Mouse (Mus musculus): ENCODE results near the gene N4bp2l2. TPM values are rescaled to one million over a fixed set of nuclear protein-coding genes. Genes with fewer than 3 reads are reported as not detected.
A peak's percentile ranks its signal among the peaks of the same experiment; 100 is the strongest.

The N4bp2l2 gene
- total RNA-seq, 2 experiments from 2014 or later = 82.7 to 86.1 TPM

DNA sequence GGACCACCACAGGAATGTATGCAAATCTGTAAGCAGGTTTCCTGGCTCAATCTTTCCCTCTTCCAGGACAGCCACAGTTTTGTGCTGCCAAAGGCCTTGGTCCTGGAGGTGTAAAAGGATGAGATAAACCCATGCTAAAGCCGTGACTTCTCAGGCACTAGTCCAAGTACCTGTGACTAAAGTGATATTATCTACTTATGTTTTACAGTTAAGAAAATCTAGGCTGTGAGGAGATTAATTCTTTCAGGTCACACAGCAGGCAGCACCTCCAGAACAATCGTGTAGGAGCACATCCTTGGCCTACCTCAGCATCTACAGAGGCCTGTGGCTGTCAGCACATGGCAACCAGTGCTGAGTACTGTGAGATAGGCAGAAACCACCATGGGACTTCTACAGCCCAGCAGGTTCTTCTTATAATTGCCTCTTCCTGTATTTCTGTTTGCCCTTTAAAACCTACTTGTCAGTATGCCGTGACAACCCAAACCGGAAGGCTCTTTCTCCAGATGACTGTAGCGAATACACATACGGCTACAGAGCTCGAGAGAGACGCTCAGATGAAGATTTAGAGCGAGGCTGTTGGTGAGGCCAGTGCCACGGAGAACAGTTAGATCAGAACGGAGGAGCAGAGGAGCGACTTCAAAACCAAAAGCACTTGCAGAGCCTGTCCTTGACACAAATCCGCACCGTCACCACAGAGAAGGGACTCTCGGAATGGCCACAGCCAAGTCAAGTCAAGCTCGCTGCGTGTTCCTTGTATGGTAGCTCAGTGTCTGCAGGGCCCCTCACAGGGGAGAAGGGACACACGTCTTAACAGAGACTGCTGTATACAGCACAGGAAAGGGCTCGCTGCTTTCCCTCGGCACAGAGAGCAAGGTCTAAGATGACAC, 65.2 kb downstream of the N4bp2l2 start:
- intact Hi-C loops (cut with DNase I) = no loop called here
- DNase-seq (ENCODE audit: low spot score in 2 of 2) = no peak

GRCm38 (mm10) chr5:150599301-150600294, 66.4 kb downstream of the N4bp2l2 start:
- intact Hi-C loops (cut with DNase I) = no loop called here
- DNase-seq (ENCODE audit: low spot score in 2 of 2) = no peak

- no peak for DNase-seq (ENCODE audit: low spot score in 2 of 2)
- intact Hi-C loops (cut with DNase I) = no loop called here
These were observed 67.5 kb downstream of the N4bp2l2 start for GRCm38 (mm10) chr5:150598202-150599119.

GRCm38 (mm10) chr5:150597088-150597487, 68.9 kb downstream of the N4bp2l2 start, which contains the start of gene N4bp2l1:
Gene N4bp2l1, minus strand, starts transcription at chr5:150597188.
- intact Hi-C loops (cut with DNase I) = no loop called here
- no peak for DNase-seq (ENCODE audit: low spot score in 2 of 2)

DNA sequence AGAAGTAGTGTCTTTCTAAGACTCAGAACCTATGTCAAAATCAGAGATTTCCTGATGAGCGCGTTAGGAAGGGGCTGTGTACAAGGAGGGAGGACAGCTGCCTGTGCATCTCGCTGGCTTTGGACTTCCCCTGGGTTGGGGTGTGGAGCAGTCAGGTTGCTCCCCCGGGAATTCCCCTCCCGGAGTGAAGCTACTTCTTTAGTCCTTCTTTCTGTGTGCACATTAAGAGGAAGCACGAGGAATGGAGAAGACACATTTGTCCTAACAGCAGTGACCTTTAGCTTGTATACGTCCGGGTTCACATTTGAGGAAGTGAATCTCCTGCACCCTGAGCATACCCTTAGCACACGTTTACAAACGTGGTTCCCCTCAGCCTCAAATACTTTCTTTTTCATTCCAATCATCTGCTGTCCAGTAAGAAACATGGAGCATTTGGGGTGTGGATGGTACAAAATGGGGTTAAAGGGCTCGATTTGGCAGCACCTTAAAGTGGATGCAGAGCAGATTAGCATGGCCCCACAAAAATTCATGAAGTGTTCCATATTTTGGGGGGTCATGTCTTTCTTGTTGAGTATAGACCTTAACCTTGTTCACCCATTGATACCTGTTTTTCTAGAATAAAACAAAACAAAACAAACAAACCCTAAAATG, 70.5 kb downstream of the N4bp2l2 start:
- no peak for DNase-seq (ENCODE audit: low spot score in 2 of 2)
- intact Hi-C loops (cut with DNase I) = no loop called here

DNA sequence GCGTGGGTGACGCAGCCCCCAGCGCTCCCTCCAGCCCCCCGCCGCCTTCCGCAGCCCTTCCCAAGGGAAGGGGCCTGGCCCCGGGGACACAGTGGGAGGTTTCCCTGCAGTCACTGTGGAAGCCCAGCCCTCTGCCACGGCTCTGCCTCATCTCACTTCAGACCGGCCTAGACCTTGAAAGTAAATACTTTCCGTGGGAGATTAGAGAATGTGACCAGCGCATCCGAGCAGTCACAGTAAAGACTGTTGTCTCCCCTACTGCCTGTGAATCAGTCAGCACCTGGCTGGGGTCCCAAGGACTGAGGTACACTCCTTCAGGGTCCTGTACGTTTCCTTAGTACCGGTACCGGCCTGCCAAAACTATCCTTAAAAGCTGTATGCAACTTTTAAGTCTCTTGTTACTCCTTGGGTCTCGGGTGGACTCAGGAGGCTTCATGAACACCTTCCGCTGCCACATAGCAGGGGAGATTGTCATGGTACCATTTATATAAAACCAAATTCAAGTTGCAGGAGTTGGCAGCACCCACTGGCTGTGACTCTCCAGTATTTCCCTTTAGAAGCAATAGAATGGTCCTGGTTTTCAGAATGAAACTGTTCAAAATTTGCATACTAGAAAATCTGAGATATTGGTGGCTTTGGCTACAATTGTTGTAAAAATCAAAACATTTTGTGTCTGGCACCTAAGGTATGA, 71.2 kb downstream of the N4bp2l2 start:
- intact Hi-C loops (cut with DNase I) = no loop called here
- DNase-seq (ENCODE audit: low spot score in 2 of 2) = no peak

- DNase-seq (ENCODE audit: low spot score in 2 of 2) = peak; percentile 68 to 72
- intact Hi-C loops (cut with DNase I) = no loop called here
These were observed 72.0 kb downstream of the N4bp2l2 start for GRCm38 (mm10) chr5:150593756-150594648.

DNA sequence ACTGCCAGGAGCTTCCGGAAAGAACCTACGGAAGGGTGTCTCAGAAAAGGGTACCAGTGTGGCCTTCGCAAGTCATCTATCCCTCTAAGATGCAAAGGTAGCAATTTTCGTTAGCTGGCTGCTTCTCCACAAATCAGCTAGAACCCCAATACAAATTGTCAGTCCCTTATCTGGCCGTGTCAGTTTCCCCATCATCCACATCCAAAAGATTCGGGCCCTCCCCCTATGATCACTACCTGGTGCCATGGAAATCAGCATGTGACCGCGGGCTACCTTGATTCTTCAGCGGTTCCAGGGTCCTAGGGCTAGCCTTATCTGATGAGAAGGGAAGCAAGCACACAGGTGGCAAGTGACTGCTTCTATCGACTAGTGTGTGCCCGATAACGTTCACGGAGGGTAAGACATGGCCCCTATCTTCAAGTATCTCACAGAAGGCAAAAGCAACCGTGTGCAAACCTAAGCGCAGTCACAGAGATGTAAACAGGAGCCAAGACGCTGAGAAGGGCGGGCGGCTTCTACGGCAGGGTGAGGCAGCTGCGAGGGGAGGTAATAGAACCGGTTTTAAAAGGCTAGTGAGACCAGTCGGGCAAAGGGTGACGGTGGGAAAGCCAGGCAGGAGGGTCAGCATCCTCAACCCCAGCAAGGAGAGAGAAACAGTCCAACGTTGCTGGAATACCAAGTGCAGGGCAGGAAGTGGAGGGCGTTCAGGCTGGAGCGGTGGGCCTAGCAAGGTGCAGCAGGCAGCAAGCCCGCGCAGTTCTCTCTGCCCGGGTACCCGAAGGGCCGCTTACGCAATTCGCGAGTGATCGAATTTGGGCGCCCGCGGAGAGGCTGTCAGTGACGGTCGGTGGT, 72.9 kb downstream of the N4bp2l2 start:
- DNase-seq (ENCODE audit: low spot score in 2 of 2) = peak; percentile 58 to 61
- intact Hi-C loops (cut with DNase I) = no loop called here

DNA sequence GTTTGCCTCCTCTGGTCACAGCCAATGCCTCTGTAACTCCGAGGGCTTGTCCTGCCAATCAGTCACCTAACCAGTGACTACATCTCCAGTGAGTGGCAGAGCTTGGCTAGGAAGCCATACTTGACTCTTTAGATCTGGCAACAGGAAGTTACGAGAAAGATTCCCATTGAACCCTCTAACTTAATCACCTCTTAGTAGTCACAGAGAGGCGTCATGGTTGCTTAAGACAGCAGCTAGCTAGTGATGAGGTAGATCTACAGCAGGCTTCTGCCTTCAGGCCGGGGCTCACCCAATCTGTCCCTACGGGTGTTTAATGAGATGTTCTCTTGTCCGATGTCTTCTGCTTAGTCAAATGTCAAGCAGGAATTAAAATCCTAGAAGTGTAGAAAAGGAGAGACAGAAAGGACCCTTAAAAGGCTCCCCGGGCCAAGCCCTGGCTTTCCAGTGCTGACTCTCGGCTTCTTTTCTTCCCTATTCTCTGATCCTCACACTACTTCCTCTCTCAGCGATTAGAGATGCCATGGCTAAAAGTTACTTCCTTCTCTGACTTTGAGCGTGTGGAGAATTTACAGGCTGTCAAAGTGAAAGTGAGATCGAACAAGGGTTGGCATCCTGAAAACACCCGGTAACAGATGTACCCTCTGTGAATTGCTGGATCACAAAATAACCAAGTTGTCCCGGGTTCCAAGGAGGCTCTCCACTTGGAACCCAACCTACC, 73.6 kb downstream of the N4bp2l2 start:
- DNase-seq (ENCODE audit: low spot score in 2 of 2) = no peak
- intact Hi-C loops (cut with DNase I) = no loop called here

GRCm38 (mm10) chr5:150589945-150590344, 76.0 kb downstream of the N4bp2l2 start:
- no peak for DNase-seq (ENCODE audit: low spot score in 2 of 2)
- intact Hi-C loops (cut with DNase I) = no loop called here

- DNase-seq (ENCODE audit: low spot score in 2 of 2) = no peak
- intact Hi-C loops (cut with DNase I) = no loop called here
These were observed 81.7 kb downstream of the N4bp2l2 start for GRCm38 (mm10) chr5:150584337-150584729.

GRCm38 (mm10) chr5:150583622-150584336, 82.2 kb downstream of the N4bp2l2 start:
- intact Hi-C loops (cut with DNase I) = no loop called here
- peak in 1 of 2 experiments; percentile 48 for DNase-seq (ENCODE audit: low spot score in 2 of 2)

GRCm38 (mm10) chr5:150583181-150583580, 82.8 kb downstream of the N4bp2l2 start:
- intact Hi-C loops (cut with DNase I) = no loop called here
- no peak for DNase-seq (ENCODE audit: low spot score in 2 of 2)

DNA sequence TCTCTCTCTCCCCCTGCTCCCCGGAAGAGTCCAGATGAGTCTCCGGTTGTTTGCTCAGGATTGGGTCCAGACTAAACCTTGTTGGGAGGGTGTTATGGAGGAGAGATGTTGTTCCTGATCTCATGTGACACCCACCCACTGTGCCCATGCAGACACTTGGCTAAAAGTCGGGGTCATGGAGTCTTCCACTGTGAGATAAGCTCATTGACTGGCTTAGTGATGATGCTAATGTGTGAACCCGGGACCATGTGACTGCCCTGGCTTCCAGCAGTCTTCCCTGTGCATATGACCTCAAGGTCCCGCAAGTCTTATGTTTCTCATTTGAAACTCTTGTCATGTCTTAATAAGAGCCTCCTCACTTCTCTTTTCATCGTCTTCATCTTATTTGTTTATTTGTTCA, 84.8 kb downstream of the N4bp2l2 start:
- intact Hi-C loops (cut with DNase I) = no loop called here
- no peak for DNase-seq (ENCODE audit: low spot score in 2 of 2)

DNA sequence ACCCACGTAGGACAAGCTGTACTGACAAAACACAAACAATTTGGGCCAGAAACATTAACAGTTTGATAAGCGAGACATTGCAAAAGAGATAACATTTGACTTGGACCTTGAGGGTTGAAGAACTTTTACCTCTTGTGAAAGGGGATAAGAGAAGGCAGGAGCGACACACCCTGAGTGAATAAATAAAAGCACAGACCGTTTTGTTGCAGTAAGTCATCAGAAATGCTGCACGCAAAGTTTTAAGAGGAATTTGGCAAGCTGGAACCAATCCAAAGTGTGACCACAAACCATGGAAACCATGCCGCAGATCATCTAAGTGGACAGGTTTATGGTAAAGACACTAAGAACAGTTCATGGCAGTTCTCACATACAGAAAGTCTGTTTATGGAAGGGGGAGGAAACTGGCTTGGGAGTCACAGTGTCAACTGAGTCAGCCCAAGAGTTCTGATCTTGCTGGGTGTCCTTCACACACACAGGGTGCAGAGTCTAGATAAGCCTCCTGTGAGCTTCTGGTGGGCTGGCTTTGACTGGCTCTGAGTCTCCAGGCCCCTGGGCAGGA, 87.3 kb downstream of the N4bp2l2 start:
- DNase-seq (ENCODE audit: low spot score in 2 of 2) = no peak
- intact Hi-C loops (cut with DNase I) = no loop called here

All from left cerebral cortex, postnatal 25 days (tissue).